Mouse (Mus musculus): Measurements from ENCODE around the gene Usp30. TPM values are rescaled to one million over a fixed set of nuclear protein-coding genes. Genes with fewer than 3 reads are reported as not detected.
A peak's percentile ranks its signal among the peaks of the same experiment; 100 is the strongest.

Usp30 gene
- polyA plus RNA-seq, 1 experiment from 2014 or later, result 20.6 TPM

GRCm38 (mm10) chr5:114138277-114139164 lies 73.3 kb downstream of the Usp30 start:
- peaks cover 19% of the 10 kb centered on the region for H3K4me1 ChIP-seq (replicated peaks; ENCODE audit: control insufficient read depth, insufficient read depth, low read length)
- H3K36me3 ChIP-seq (ENCODE audit: control insufficient read depth, insufficient read depth), result no peaks in the 10 kb centered on the region
- no peaks in the 10 kb centered on the region for H3K27me3 ChIP-seq (replicated peaks; ENCODE audit: control insufficient read depth, insufficient read depth, low read length)
- H3K4me2 ChIP-seq (ENCODE audit: low read length), result no peak overlapping the region
- no peaks in the 10 kb centered on the region for H3K9me3 ChIP-seq (ENCODE audit: control insufficient read depth, low read length)
- no peak overlapping the region for H3K4me3 ChIP-seq (replicated peaks; ENCODE audit: low read length)
- WGBS, result 49% methylated on average over 21 of the region's 21 CpGs
- H3K27ac ChIP-seq (ENCODE audit: low read length), result peak overlapping the region; percentile 69
- no peak overlapping the region for H3K9ac ChIP-seq (replicated peaks; ENCODE audit: low read depth, low read length)
- peak; percentile 60 for ATAC-seq

- WGBS, result 10% methylated on average over 9 of the region's 9 CpGs
- peak overlapping the region; percentile 69 for H3K27ac ChIP-seq (ENCODE audit: low read length)
- no peak overlapping the region for H3K4me2 ChIP-seq (ENCODE audit: low read length)
Measured at GRCm38 (mm10) chr5:114139175-114139574, 73.9 kb downstream of the Usp30 start.

GRCm38 (mm10) chr5:114146028-114146888 lies 81.0 kb downstream of the Usp30 start, which contains the start of gene Acacb:
Gene Acacb (plus strand): TSS chr5:114146535.
- no peaks in the 10 kb centered on the region for H3K9me3 ChIP-seq (ENCODE audit: control insufficient read depth, low read length)
- H3K9ac ChIP-seq (replicated peaks; ENCODE audit: low read depth, low read length), result no peak within 1 kb of the TSS
- no peak within 1 kb of the TSS for H3K27ac ChIP-seq (ENCODE audit: low read length)
- no peaks in the 10 kb centered on the region for H3K36me3 ChIP-seq (ENCODE audit: control insufficient read depth, insufficient read depth)
- H3K27me3 ChIP-seq (replicated peaks; ENCODE audit: control insufficient read depth, insufficient read depth, low read length), result no peaks in the 10 kb centered on the region
- no peak within 1 kb of the TSS for H3K4me2 ChIP-seq (ENCODE audit: low read length)
- WGBS, result 58% methylated on average over 19 of the region's 19 CpGs
- H3K4me3 ChIP-seq (replicated peaks; ENCODE audit: low read length), result no peak within 1 kb of the TSS
- no peak for ATAC-seq
- H3K4me1 ChIP-seq (replicated peaks; ENCODE audit: control insufficient read depth, insufficient read depth, low read length), result no peaks in the 10 kb centered on the region

More at GRCm38 (mm10) chr5:114139175-114139574, 73.9 kb downstream of the Usp30 start:
- no peaks in the 10 kb centered on the region for H3K9me3 ChIP-seq (ENCODE audit: control insufficient read depth, low read length)
- H3K4me1 ChIP-seq (replicated peaks; ENCODE audit: control insufficient read depth, insufficient read depth, low read length), result peaks cover 19% of the 10 kb centered on the region
- no peaks in the 10 kb centered on the region for H3K27me3 ChIP-seq (replicated peaks; ENCODE audit: control insufficient read depth, insufficient read depth, low read length)
- ATAC-seq, result peak; percentile 88
- H3K9ac ChIP-seq (replicated peaks; ENCODE audit: low read depth, low read length), result no peak overlapping the region; the same call in 1 of the 2 replicates
- H3K36me3 ChIP-seq (ENCODE audit: control insufficient read depth, insufficient read depth), result no peaks in the 10 kb centered on the region
- H3K4me3 ChIP-seq (replicated peaks; ENCODE audit: low read length), result no peak overlapping the region

DNA sequence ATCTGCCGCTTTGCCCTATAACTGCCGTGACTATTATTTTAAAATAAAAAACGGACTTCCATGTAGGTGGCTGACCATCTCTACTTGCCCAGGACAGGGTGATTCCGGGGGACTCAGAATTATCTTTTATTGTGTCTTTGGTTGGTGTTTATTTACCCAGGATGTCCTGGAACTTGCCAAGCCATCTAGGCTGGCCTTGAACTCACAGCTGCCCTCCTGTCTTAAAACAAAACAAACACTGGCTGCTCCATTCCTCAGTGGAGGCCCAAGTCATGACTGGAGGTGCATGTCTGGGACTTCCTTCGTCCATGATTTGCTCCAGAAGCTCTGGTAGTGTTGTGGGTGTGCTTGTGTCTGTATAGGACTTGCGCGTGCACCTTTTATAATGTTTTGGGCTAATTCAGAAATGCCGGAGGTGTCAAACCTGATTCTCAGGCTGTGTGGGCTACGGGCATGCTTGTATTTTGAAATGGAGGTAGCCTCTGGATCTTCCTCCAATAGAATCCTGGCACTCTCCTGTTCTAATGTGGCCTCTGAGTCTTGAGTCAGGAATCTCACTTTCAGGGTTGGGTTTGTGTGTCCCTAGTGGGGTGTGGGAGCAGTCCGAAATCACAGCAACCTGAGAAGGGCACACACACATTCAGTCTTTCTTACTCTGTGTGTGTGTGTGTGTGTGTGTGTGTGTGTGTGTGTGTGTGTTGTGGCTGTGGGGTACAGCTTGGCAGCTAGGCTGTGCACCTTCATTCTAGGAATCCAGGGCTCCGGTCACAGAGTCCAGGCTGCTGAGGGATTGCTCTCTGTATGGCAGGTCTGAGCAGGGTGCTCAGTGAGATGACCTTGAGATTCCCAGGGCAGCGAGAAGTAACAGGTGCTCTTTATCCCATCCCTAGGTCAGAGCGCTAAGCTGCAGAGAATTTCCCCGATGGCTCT lies 82.0 kb downstream of the Usp30 start:
- Histone ChIP-seq H3K4me1 (replicated peaks; ENCODE audit: control insufficient read depth, insufficient read depth, low read length) (no peaks in the 10 kb centered on the region), H3K27ac (ENCODE audit: low read length) (no peak overlapping the region), H3K27me3 (replicated peaks; ENCODE audit: control insufficient read depth, insufficient read depth, low read length) (no peaks in the 10 kb centered on the region), H3K36me3 (ENCODE audit: control insufficient read depth, insufficient read depth) (no peaks in the 10 kb centered on the region), H3K4me2 (ENCODE audit: low read length) (no peak overlapping the region), H3K9me3 (ENCODE audit: control insufficient read depth, low read length) (no peaks in the 10 kb centered on the region), H3K4me3 (replicated peaks; ENCODE audit: low read length) (no peak overlapping the region), H3K9ac (replicated peaks; ENCODE audit: low read depth, low read length) (no peak overlapping the region)
- 86% methylated on average over 14 of the region's 14 CpGs for WGBS
- ATAC-seq, result no peak

GRCm38 (mm10) chr5:114152359-114153092 lies 87.3 kb downstream of the Usp30 start:
- H3K9ac ChIP-seq (replicated peaks; ENCODE audit: low read depth, low read length), result no peak overlapping the region
- ATAC-seq, result no peak
- H3K36me3 ChIP-seq (ENCODE audit: control insufficient read depth, insufficient read depth), result no peaks in the 10 kb centered on the region
- no peak overlapping the region for H3K27ac ChIP-seq (ENCODE audit: low read length)
- WGBS, result 84% methylated on average over 12 of the region's 12 CpGs
- no peak overlapping the region for H3K4me2 ChIP-seq (ENCODE audit: low read length)
- no peaks in the 10 kb centered on the region for H3K27me3 ChIP-seq (replicated peaks; ENCODE audit: control insufficient read depth, insufficient read depth, low read length)
- no peaks in the 10 kb centered on the region for H3K9me3 ChIP-seq (ENCODE audit: control insufficient read depth, low read length)
- no peaks in the 10 kb centered on the region for H3K4me1 ChIP-seq (replicated peaks; ENCODE audit: control insufficient read depth, insufficient read depth, low read length)
- no peak overlapping the region for H3K4me3 ChIP-seq (replicated peaks; ENCODE audit: low read length)

DNA sequence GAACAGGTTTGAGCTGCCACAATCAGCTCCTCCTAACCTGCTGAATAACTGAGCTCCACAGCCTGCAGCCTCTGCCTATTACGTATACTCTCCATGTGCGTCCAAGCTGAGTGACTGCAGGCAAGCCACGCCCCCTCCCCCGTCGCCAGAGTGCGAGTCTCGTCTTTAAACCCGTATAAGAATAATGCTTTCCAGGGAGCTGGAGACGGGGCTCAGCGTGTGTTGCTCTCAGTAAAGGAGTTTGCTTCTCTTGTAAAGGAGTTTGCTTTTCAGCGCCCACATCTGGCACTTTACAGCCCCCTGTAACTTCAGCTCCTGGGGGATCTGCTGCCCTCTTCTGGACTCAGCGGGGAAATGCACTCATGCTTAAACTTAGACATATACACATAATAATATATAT lies 88.2 kb downstream of the Usp30 start:
- H3K4me2 ChIP-seq (ENCODE audit: low read length), result 0 out of 2 replicates have a peak overlapping the region, but pooled peaks have one; percentile 8
- no peaks in the 10 kb centered on the region for H3K9me3 ChIP-seq (ENCODE audit: control insufficient read depth, low read length)
- 2% methylated on average over 12 of the region's 12 CpGs for WGBS
- H3K9ac ChIP-seq (replicated peaks; ENCODE audit: low read depth, low read length), result no peak overlapping the region
- H3K36me3 ChIP-seq (ENCODE audit: control insufficient read depth, insufficient read depth), result no peaks in the 10 kb centered on the region
- H3K27me3 ChIP-seq (replicated peaks; ENCODE audit: control insufficient read depth, insufficient read depth, low read length), result no peaks in the 10 kb centered on the region
- peak overlapping the region; percentile 10 for H3K4me3 ChIP-seq (replicated peaks; ENCODE audit: low read length)
- no peaks in the 10 kb centered on the region for H3K4me1 ChIP-seq (replicated peaks; ENCODE audit: control insufficient read depth, insufficient read depth, low read length)
- H3K27ac ChIP-seq (ENCODE audit: low read length), result no peak overlapping the region
- ATAC-seq, result no peak

DNA sequence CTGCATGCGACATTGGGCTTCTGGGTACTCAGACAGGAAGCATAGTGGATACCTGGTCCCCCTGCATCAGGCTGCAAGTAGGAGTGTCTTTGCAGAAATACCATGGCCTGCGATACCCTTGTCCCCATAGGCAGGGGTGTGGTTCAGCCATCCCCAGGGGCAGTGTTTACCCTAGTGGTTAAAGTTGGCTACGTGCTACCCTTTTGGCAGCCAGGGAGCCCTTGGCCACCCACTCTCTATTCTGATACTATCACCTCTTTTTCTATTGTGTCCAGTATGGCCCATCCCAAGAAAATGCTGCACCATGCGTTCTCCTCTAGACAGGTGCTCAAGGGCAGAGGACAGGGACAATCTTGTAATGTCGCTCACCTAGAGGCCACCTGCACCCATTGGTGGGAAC lies 89.5 kb downstream of the Usp30 start:
- H3K27me3 ChIP-seq (replicated peaks; ENCODE audit: control insufficient read depth, insufficient read depth, low read length), result no peaks in the 10 kb centered on the region
- no peaks in the 10 kb centered on the region for H3K36me3 ChIP-seq (ENCODE audit: control insufficient read depth, insufficient read depth)
- H3K4me2 ChIP-seq (ENCODE audit: low read length), result no peak overlapping the region
- H3K27ac ChIP-seq (ENCODE audit: low read length), result no peak overlapping the region
- H3K4me3 ChIP-seq (replicated peaks; ENCODE audit: low read length), result no peak overlapping the region
- no peak for ATAC-seq
- no peaks in the 10 kb centered on the region for H3K4me1 ChIP-seq (replicated peaks; ENCODE audit: control insufficient read depth, insufficient read depth, low read length)
- no peak overlapping the region for H3K9ac ChIP-seq (replicated peaks; ENCODE audit: low read depth, low read length)
- WGBS, result 86% methylated on average over 5 of the region's 5 CpGs
- H3K9me3 ChIP-seq (ENCODE audit: control insufficient read depth, low read length), result no peaks in the 10 kb centered on the region

DNA sequence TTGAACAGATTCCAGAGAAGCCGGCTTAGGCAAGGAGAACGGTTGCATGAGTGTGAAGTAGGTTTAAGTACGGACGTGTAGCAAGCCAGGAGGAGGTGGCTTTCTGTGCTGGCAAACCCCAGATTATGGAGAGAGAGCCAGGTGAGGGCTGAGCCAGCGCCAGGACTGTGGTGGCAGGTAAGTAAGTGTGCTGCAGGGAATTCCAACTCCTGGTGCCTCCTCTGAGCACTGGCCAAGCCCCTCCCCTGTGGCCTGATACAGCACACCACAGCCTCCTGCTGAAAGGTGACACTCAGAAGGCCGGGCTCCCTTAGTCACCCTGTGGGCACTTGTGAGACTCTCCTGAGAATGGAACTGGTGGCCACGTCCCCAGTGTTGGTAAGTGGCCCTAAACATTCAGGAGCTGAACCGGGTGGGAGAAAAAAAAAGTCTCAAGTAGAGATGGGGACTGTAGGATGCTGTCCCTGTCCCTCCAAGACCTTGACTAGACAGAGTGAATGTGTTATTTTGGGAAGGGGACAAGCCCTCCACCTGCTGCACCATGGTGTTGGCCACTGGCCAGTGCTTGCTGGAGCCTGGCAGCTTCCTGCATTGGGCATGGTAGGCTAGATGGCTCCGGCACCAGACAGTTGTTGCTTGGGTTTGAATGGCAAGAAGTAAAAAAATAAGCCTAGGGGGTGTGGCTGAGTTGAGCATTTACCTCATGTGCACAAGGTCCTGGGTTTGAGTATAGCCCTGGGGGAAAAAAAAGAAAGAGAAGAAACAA lies 90.1 kb downstream of the Usp30 start:
- ATAC-seq, result no peak
- no peaks in the 10 kb centered on the region for H3K4me1 ChIP-seq (replicated peaks; ENCODE audit: control insufficient read depth, insufficient read depth, low read length)
- no peak overlapping the region for H3K27ac ChIP-seq (ENCODE audit: low read length)
- WGBS, result 57% methylated on average over 9 of the region's 9 CpGs
- no peak overlapping the region for H3K4me2 ChIP-seq (ENCODE audit: low read length)
- no peak overlapping the region for H3K4me3 ChIP-seq (replicated peaks; ENCODE audit: low read length)
- no peaks in the 10 kb centered on the region for H3K9me3 ChIP-seq (ENCODE audit: control insufficient read depth, low read length)
- no peak overlapping the region for H3K9ac ChIP-seq (replicated peaks; ENCODE audit: low read depth, low read length)
- no peaks in the 10 kb centered on the region for H3K27me3 ChIP-seq (replicated peaks; ENCODE audit: control insufficient read depth, insufficient read depth, low read length)
- H3K36me3 ChIP-seq (ENCODE audit: control insufficient read depth, insufficient read depth), result no peaks in the 10 kb centered on the region

Data from forebrain, embryonic 16.5 days (tissue).